Mouse (Mus musculus) MEL (cell line): ENCODE data around the gene Syp. TPM values are rescaled to one million over a fixed set of nuclear protein-coding genes. Genes with fewer than 3 reads are reported as not detected.
A peak's percentile ranks its signal among the peaks of the same experiment; 100 is the strongest.

Source experiments
- DNase-seq: peaks from one replicate; pipeline ENCODE4 v3.0.0; 2011; ENCODE audit warnings: low read depth, low spot score
- H3K27ac ChIP-seq: 2 replicates; pipeline ENCODE4 v1.5.1; 2012; ENCODE audit warnings: low read depth, mild to moderate bottlenecking, control low read depth, low read length, moderate library complexity; ENCODE audit not compliant: control insufficient read depth
- H3K27me3 ChIP-seq, 2 experiments: fragments of 150-350 bp in 1 of 2; sonication (generic) in 1 of 2; 2 replicates each; pipeline ENCODE4 v1.6.1; 2012; ENCODE audit warnings: low read length in 2 of 2, mild to moderate bottlenecking in 2 of 2, improper control_type of control experiment in 1 of 2, moderate library complexity in 1 of 2; ENCODE audit not compliant: insufficient read depth in 2 of 2, control insufficient read depth in 1 of 2
- H3K36me3 ChIP-seq, 2 experiments: 2 replicates each; pipeline ENCODE4 v1.6.1; 2012 to 2014; ENCODE audit warnings: low read length in 2 of 2, improper control_type of control experiment in 1 of 2, inconsistent platforms in 1 of 2, mild to moderate bottlenecking in 1 of 2; ENCODE audit not compliant: insufficient read depth in 2 of 2, control insufficient read depth in 1 of 2
- H3K4me1 ChIP-seq, 2 experiments: fragments of 150-350 bp in 1 of 2; sonication (generic) in 1 of 2; 2 replicates each; pipeline ENCODE4 v1.6.1; 2012; ENCODE audit warnings: low read length in 2 of 2, improper control_type of control experiment in 1 of 2, mild to moderate bottlenecking in 1 of 2; ENCODE audit not compliant: insufficient read depth in 2 of 2, control insufficient read depth in 1 of 2
- H3K4me3 ChIP-seq, 2 experiments: fragments of 150-350 bp in 1 of 2; sonication (generic) in 1 of 2; 2 replicates each; pipeline ENCODE4 v1.5.1; 2012; ENCODE audit warnings: low read depth in 2 of 2, low read length in 2 of 2, mild to moderate bottlenecking in 2 of 2, moderate library complexity in 2 of 2, control low read depth in 1 of 2, improper control_type of control experiment in 1 of 2; ENCODE audit not compliant: control insufficient read depth in 1 of 2, insufficient read depth in 1 of 2
- H3K79me2 ChIP-seq: 2 replicates; pipeline ENCODE4 v1.6.1; 2012; ENCODE audit warnings: mild to moderate bottlenecking, low read length, moderate library complexity; ENCODE audit not compliant: control insufficient read depth, poor library complexity, insufficient read depth
- H3K9ac ChIP-seq: 2 replicates; pipeline ENCODE4 v1.6.1; 2012; ENCODE audit warnings: low read depth, mild to moderate bottlenecking, control low read depth, low read length, moderate library complexity; ENCODE audit not compliant: control insufficient read depth, poor library complexity, severe bottlenecking
- H3K9me3 ChIP-seq: fragments of 150-350 bp; sonication (generic); replicated peaks from 2 replicates; pipeline ENCODE4 v1.6.1; 2012; ENCODE audit warnings: mild to moderate bottlenecking, low read length, improper control_type of control experiment, moderate library complexity; ENCODE audit not compliant: insufficient read depth
- CHD2 ChIP-seq: IDR thresholded peaks from 2 replicates; pipeline ENCODE4 v1.6.1; 2011; ENCODE audit warnings: low read length, improper control_type of control experiment
- CTCF ChIP-seq, 3 experiments: IDR thresholded peaks in 2 of 3; conservative IDR thresholded peaks in 1 of 3; 2 replicates each; pipeline ENCODE4 v1.5.1; 2011 to 2012; ENCODE audit warnings: low read length in 3 of 3, low read depth in 2 of 3, mild to moderate bottlenecking in 2 of 3, improper control_type of control experiment in 1 of 3, inconsistent platforms in 1 of 3, mixed read lengths in 1 of 3, moderate library complexity in 1 of 3; ENCODE audit not compliant: control insufficient read depth in 1 of 3, insufficient read depth in 1 of 3, poor library complexity in 1 of 3, severe bottlenecking in 1 of 3
- ELF1 ChIP-seq: IDR thresholded peaks from 2 replicates; pipeline ENCODE4 v1.6.1; 2014; ENCODE audit warnings: low read depth, mild to moderate bottlenecking, inconsistent platforms, low read length, improper control_type of control experiment, moderate library complexity
- GABPA ChIP-seq: IDR thresholded peaks from 2 replicates; pipeline ENCODE4 v1.6.1; 2012; ENCODE audit warnings: low read depth, mild to moderate bottlenecking, inconsistent platforms, low read length, improper control_type of control experiment, moderate library complexity
- GATA1 ChIP-seq: IDR thresholded peaks from 2 replicates; pipeline ENCODE4 v1.6.1; 2011; ENCODE audit warnings: low read depth, low read length, improper control_type of control experiment
- KAT2A ChIP-seq: conservative IDR thresholded peaks from 2 replicates; pipeline ENCODE4 v1.6.1; 2012; ENCODE audit warnings: low read depth, low read length, improper control_type of control experiment, inconsistent platforms
- MAFK ChIP-seq: IDR thresholded peaks from 2 replicates; pipeline ENCODE4 v1.6.1; 2011; ENCODE audit warnings: low read depth, mild to moderate bottlenecking, low read length, improper control_type of control experiment, borderline replicate concordance
- MAX ChIP-seq: IDR thresholded peaks from 2 replicates; pipeline ENCODE4 v1.6.1; 2011; ENCODE audit warnings: low read length, improper control_type of control experiment
- MXI1 ChIP-seq: IDR thresholded peaks from 2 replicates; pipeline ENCODE4 v1.6.1; 2011; ENCODE audit warnings: mild to moderate bottlenecking, low read depth, low read length, improper control_type of control experiment
- MYB ChIP-seq: IDR thresholded peaks from 2 replicates; pipeline ENCODE4 v1.6.1; 2011; ENCODE audit warnings: mild to moderate bottlenecking, low read depth, low read length, improper control_type of control experiment
- NELFE ChIP-seq: IDR thresholded peaks from 2 replicates; pipeline ENCODE4 v1.6.1; 2011; ENCODE audit warnings: low read depth, low read length, improper control_type of control experiment
- RAD21 ChIP-seq: IDR thresholded peaks from 2 replicates; pipeline ENCODE4 v1.6.1; 2011; ENCODE audit warnings: mild to moderate bottlenecking, low read depth, low read length, improper control_type of control experiment
- SIN3A ChIP-seq: IDR thresholded peaks from 2 replicates; pipeline ENCODE4 v1.6.1; 2012; ENCODE audit warnings: low read length, improper control_type of control experiment, inconsistent platforms
- TBP ChIP-seq: IDR thresholded peaks from 2 replicates; pipeline ENCODE4 v1.8.0; 2011; ENCODE audit warnings: low read depth, low read length, improper control_type of control experiment
- UBTF ChIP-seq: IDR thresholded peaks from 2 replicates; pipeline ENCODE4 v1.6.1; 2012; ENCODE audit warnings: low read depth, mild to moderate bottlenecking, inconsistent platforms, low read length, improper control_type of control experiment, moderate library complexity, borderline replicate concordance; ENCODE audit not compliant: insufficient read depth
- USF2 ChIP-seq, 2 experiments: IDR thresholded peaks; 2 replicates each; pipeline ENCODE4 v1.6.1; 2011 to 2012; ENCODE audit warnings: improper control_type of control experiment in 2 of 2, low read length in 2 of 2, borderline replicate concordance in 1 of 2, inconsistent platforms in 1 of 2, low read depth in 1 of 2, mild to moderate bottlenecking in 1 of 2; ENCODE audit not compliant: insufficient read depth in 1 of 2
- polyA plus RNA-seq, 2 experiments: library from polyadenylated mRNA; stranded (reverse) in 1 of 2; unstranded in 1 of 2; fragments of >175 nt in 1 of 2; fragments of >200 nt in 1 of 2; gene quantifications; 2 replicates each; pipeline versions ENCODE4 v1.2.1 to v1.2.4; 2012; ENCODE audit warnings: low replicate concordance in 2 of 2, low read depth in 1 of 2; ENCODE audit not compliant: insufficient read length in 2 of 2, insufficient read depth in 1 of 2, missing spikeins in 1 of 2
- total RNA-seq: library from RNA; depleted of rRNA; stranded (reverse); fragments of 300-350 nt; gene quantifications from 2 replicates; pipeline ENCODE4 v1.2.3, GENCODE M21; 2012

Syp gene
- total and polyA plus RNA-seq, 3 experiments: 0.54 to 2.3 TPM; not detected in 1

- Histone ChIP-seq H3K9ac (no peak overlapping the region), H3K4me3 (no peak overlapping the region), H3K9me3 (no peaks in the 10 kb centered on the region), H3K4me1 (peaks cover 0 to 7% of the 10 kb centered on the region in 2 experiments; a peak in 1 of 4 replicates), H3K27me3 (no peaks in the 10 kb centered on the region), H3K27ac (no peak overlapping the region), H3K36me3 (no peaks in the 10 kb centered on the region), H3K79me2 (no peaks in the 10 kb centered on the region)
- TF ChIP-seq UBTF (no peak), ELF1 (0 out of 2 replicates have a peak, but pooled peaks have one; percentile 23)
- no peak for DNase-seq
Measured at GRCm38 (mm10) chrX:7632560-7632959, 5.7 kb upstream of the Syp start.

GRCm38 (mm10) chrX:7635101-7635500, 3.2 kb upstream of the Syp start:
- Histone ChIP-seq H3K36me3 (peaks cover 0 to 4% of the 10 kb centered on the region in 2 experiments; a peak in 2 of 4 replicates), H3K4me1 (peaks cover 0 to 7% of the 10 kb centered on the region in 2 experiments; a peak in 1 of 4 replicates), H3K27ac (no peak overlapping the region), H3K4me3 (no peak overlapping the region), H3K9ac (no peak overlapping the region), H3K9me3 (no peaks in the 10 kb centered on the region), H3K27me3 (no peaks in the 10 kb centered on the region), H3K79me2 (no peaks in the 10 kb centered on the region; the same call in 1 of the 2 replicates)
- peak; percentile 31 for DNase-seq
- TF ChIP-seq GATA1 (0 out of 2 replicates have a peak, but pooled peaks have one; percentile 14), GABPA (no peak)

GRCm38 (mm10) chrX:7639536-7640325, 1.5 kb downstream of the Syp start:
- Histone ChIP-seq H3K9ac (no peak overlapping the region), H3K79me2 (no peaks in the 10 kb centered on the region; the same call in 1 of the 2 replicates), H3K27ac (no peak overlapping the region), H3K36me3 (peaks cover 0 to 5% of the 10 kb centered on the region in 2 experiments; a peak in 2 of 4 replicates), H3K4me3 (no peak overlapping the region), H3K27me3 (no peaks in the 10 kb centered on the region), H3K4me1 (peaks cover 0 to 18% of the 10 kb centered on the region in 2 experiments; a peak in 1 of 4 replicates), H3K9me3 (no peaks in the 10 kb centered on the region)
- no peak for DNase-seq
- TF ChIP-seq CTCF (IDR thresholded peaks at IDR 0.05 in 2 of 3, conservative IDR thresholded peaks at IDR 0.05 in 1 of 3; ENCODE audit: control insufficient read depth in 1 of 3, insufficient read depth in 1 of 3, low read depth in 2 of 3, low read length in 3 of 3, poor library complexity in 1 of 3, severe bottlenecking in 1 of 3) (no peak), TBP (no peak), MAFK (no peak), MXI1 (no peak), CHD2 (no peak), USF2 (IDR thresholded peaks at IDR 0.05; ENCODE audit: borderline replicate concordance in 1 of 2, insufficient read depth in 1 of 2, low read depth in 1 of 2, low read length in 2 of 2) (no peak), MYB (no peak), MAX (no peak), SIN3A (no peak), GATA1 (no peak), KAT2A (no peak), NELFE (no peak), RAD21 (no peak), UBTF (no peak), ELF1 (no peak)
